Mouse (Mus musculus) pancreas, adult 10 weeks (tissue): Measurements from ENCODE around the gene Wdfy4. TPM values are rescaled to one million over a fixed set of nuclear protein-coding genes. Genes with fewer than 3 reads are reported as not detected.

Source experiments
- polyA plus RNA-seq: library from polyadenylated mRNA; stranded (reverse); fragments of 350-450 nt; fragmentation: Illumina TruSeq; extraction: RNeasy Lipid Tissue Mini Kit (QIAGEN cat#74804); gene quantifications from one replicate; pipeline ENCODE4 v1.2.3, GENCODE M21; 2015; ENCODE audit warnings: low read depth, low replicate concordance; ENCODE audit not compliant: insufficient read depth

The Wdfy4 gene
- polyA plus RNA-seq, result 0.61 TPM

GRCm38 (mm10) chr14:33185068-33185800 is at the start of gene Wdfy4:
TSS of gene Wdfy4 (minus strand) at chr14:33185508.

GRCm38 (mm10) chr14:33213823-33214766 is 28.8 kb upstream of the Wdfy4 start, which contains the start of gene Arhgap22:
TSS of gene Arhgap22 (plus strand) at chr14:33214026.

GRCm38 (mm10) chr14:32991082-32991481 is 194.2 kb downstream of the Wdfy4 start, which contains the start of gene Lrrc18:
TSS of gene Lrrc18 (plus strand) at chr14:32991382.

Other genes with a start within 250 kb of the Wdfy4 start
- gene Lrrc18, start 194.1 kb downstream of the Wdfy4 start, polyA plus RNA-seq, result not detected
- gene Arhgap22, start 28.5 kb upstream of the Wdfy4 start, polyA plus RNA-seq, result 1.3 TPM